Mouse (Mus musculus): ENCODE results near the gene Lipm.

DNA sequence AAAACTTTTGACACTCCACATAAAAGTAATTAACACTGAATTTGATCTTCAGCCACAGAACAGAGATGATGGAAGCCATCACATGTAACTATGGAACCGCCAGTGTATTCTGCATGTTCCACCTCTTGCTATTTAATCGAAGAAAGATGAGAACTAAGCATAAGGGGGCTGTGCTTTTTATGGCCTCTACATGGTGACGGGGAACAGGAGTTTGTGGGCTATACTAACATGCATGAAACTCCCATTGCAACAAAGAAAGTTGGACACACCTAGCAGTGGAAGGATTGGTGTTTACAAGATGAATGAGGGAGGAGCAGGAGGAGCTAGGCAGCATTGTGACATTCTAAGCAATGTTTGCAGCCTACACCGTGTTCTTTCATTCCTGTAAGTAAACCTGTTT lies at the start of gene Lipm:
- TF ChIP-seq CTCF (IDR thresholded peaks at IDR 0.05; ENCODE audit: insufficient read depth, low read depth, low read length) (no peak), POLR2A (IDR thresholded peaks at IDR 0.05; ENCODE audit: insufficient read depth, low read depth, low read length) (no peak)
